Mouse (Mus musculus) spleen, adult 2 months (tissue): ENCODE data around the gene Slc22a23. TPM values are rescaled to one million over a fixed set of nuclear protein-coding genes. Genes with fewer than 3 reads are reported as not detected.

ENCODE experiments used
- DNase-seq, 2 experiments: peaks; one replicate each; pipeline versions ENCODE4 v3.0.0 to v3.0.0-alpha.2; 2012 to 2021; ENCODE audit warnings: low spot score in 2 of 2, low read depth in 1 of 2
- H3K27ac ChIP-seq: fragments of 200-500 bp; 2 replicates; pipeline ENCODE4 v1.5.1; 2012; ENCODE audit warnings: low read length, inconsistent platforms; ENCODE audit not compliant: insufficient read depth
- H3K27me3 ChIP-seq: fragments of 200-500 bp; 2 replicates; pipeline ENCODE4 v1.6.1; 2012; ENCODE audit warnings: mild to moderate bottlenecking, moderate library complexity, low read length, inconsistent platforms; ENCODE audit not compliant: control insufficient read depth, insufficient read depth
- H3K36me3 ChIP-seq: fragments of 200-500 bp; 2 replicates; pipeline ENCODE4 v1.6.1; 2012; ENCODE audit warnings: mild to moderate bottlenecking, low read length, inconsistent platforms; ENCODE audit not compliant: control insufficient read depth, insufficient read depth
- H3K4me1 ChIP-seq: fragments of 200-500 bp; 2 replicates; pipeline ENCODE4 v1.6.1; 2011; ENCODE audit warnings: inconsistent platforms; ENCODE audit not compliant: control insufficient read depth, insufficient read depth, insufficient read length
- H3K4me3 ChIP-seq: fragments of 200-500 bp; 2 replicates; pipeline ENCODE4 v1.5.1; 2011; ENCODE audit warnings: mild to moderate bottlenecking, inconsistent platforms; ENCODE audit not compliant: insufficient read depth, insufficient read length; ENCODE audit errors: extremely low read depth
- CTCF ChIP-seq: fragments of 200-500 bp; IDR thresholded peaks from 2 replicates; pipeline ENCODE4 v1.5.1; 2011; ENCODE audit warnings: mild to moderate bottlenecking, inconsistent platforms; ENCODE audit not compliant: insufficient read depth, insufficient read length, insufficient replicate concordance; ENCODE audit errors: extremely low read depth
- POLR2A ChIP-seq: fragments of 200-500 bp; IDR thresholded peaks from 2 replicates; pipeline ENCODE4 v1.6.1; 2011; ENCODE audit warnings: low read depth, low read length, inconsistent platforms
- WGBS: fragments of 180-500 bp; shearing (Covaris S2); methylation state at CpG from one replicate; pipeline ENCODE4 v1.1.7; 2018; 5-methylcytosine and 5-hydroxymethylcytosine counted together
- polyA plus RNA-seq: library from polyadenylated mRNA; depleted of rRNA; stranded (reverse); fragments of >200 nt; gene quantifications from 2 replicates; pipeline ENCODE4 v1.2.3, GENCODE M21; 2012

Gene Slc22a23
- polyA plus RNA-seq, 1 experiment = 10.0 TPM

DNA sequence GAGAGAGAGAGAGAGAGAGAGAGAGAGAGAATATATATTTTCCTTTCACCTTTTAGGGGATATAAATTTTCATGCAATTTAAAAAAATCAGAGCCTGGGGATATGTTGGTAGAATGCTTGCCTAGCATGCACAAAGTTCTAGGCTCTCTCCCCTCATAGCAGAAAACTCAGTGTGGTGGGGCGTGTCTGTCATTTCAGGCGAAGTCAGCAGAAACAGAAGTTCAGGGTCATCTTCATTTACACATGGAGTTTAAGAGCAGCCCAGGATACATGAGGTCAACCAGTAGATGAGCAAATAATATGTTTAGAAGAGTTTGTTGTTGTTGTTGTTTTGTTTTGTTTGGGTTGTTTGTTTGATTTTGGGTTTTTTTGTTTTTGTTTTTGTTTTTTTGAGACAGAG lies 33.4 kb downstream of the Slc22a23 start:
- no peak overlapping the region for H3K4me3 ChIP-seq
- no peaks in the 10 kb centered on the region for H3K27me3 ChIP-seq
- H3K36me3 ChIP-seq = no peaks in the 10 kb centered on the region
- WGBS = 77% methylated on average over 2 of the region's 2 CpGs
- no peak overlapping the region for H3K27ac ChIP-seq
- TF ChIP-seq POLR2A (no peak), CTCF (no peak)
- DNase-seq = no peak
- H3K4me1 ChIP-seq = no peaks in the 10 kb centered on the region

- 75% methylated on average over 3 of the region's 3 CpGs for WGBS
- Histone ChIP-seq H3K27ac (no peak overlapping the region), H3K4me3 (no peak overlapping the region), H3K36me3 (no peaks in the 10 kb centered on the region), H3K4me1 (no peaks in the 10 kb centered on the region), H3K27me3 (no peaks in the 10 kb centered on the region)
- TF ChIP-seq CTCF (no peak), POLR2A (no peak)
- no peak for DNase-seq
Observed at GRCm38 (mm10) chr13:34308604-34308927, 36.4 kb downstream of the Slc22a23 start.

- H3K27ac ChIP-seq = no peak overlapping the region
- whole genome bisulfite sequencing = 94% methylated on average over 7 of the region's 7 CpGs
- H3K36me3 ChIP-seq = no peaks in the 10 kb centered on the region
- no peaks in the 10 kb centered on the region for H3K4me1 ChIP-seq
- TF ChIP-seq CTCF (no peak), POLR2A (no peak)
- no peaks in the 10 kb centered on the region for H3K27me3 ChIP-seq
- DNase-seq = no peak
- H3K4me3 ChIP-seq = no peak overlapping the region
Observed at GRCm38 (mm10) chr13:34307696-34308603, 37.0 kb downstream of the Slc22a23 start.

DNA sequence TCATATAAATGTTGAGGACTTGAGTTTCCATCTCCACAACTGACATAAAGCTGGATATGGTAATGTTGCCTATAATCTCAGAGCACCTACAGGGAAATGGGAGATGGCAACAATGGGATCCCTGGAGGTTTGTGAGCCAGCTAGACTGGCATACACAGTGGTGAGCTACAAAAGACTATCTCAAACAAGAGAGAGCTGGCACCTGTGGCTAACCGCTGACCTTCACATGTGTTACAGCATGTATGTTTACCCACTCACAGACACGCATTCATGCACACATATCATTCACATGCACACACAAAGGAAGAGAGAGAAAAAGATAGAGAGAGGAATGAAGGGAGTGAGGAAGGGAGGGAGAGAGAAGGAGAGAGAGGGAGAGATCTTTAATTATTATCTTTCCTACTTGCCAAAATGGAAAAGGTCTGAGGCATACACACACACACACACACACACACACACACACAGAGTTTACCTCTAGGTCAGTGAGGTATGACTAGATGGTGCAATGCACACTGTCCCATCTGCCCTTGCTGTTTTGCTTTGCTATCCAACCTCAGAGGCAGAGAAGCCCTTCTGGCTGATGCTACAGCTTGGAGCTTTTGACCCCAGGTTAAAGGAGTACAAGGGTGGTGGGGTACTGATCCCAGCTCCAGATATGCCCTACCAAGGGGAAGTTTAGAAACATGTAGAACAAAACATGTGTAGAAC lies 38.9 kb downstream of the Slc22a23 start:
- Histone ChIP-seq H3K4me1 (no peaks in the 10 kb centered on the region), H3K36me3 (no peaks in the 10 kb centered on the region; the same call in 1 of the 2 replicates), H3K4me3 (no peak overlapping the region), H3K27ac (no peak overlapping the region), H3K27me3 (no peaks in the 10 kb centered on the region)
- no peak for DNase-seq
- TF ChIP-seq CTCF = no peak
- no peak for TF ChIP-seq POLR2A
- WGBS = 94% methylated on average over 2 of the region's 2 CpGs

GRCm38 (mm10) chr13:34304896-34305295 lies 40.1 kb downstream of the Slc22a23 start:
- 98% methylated on average over 3 of the region's 3 CpGs for WGBS
- Histone ChIP-seq H3K36me3 (no peaks in the 10 kb centered on the region; the same call in 1 of the 2 replicates), H3K4me3 (no peak overlapping the region), H3K4me1 (no peaks in the 10 kb centered on the region), H3K27ac (no peak overlapping the region), H3K27me3 (no peaks in the 10 kb centered on the region)
- no peak for DNase-seq
- TF ChIP-seq CTCF (no peak), POLR2A (no peak)

DNA sequence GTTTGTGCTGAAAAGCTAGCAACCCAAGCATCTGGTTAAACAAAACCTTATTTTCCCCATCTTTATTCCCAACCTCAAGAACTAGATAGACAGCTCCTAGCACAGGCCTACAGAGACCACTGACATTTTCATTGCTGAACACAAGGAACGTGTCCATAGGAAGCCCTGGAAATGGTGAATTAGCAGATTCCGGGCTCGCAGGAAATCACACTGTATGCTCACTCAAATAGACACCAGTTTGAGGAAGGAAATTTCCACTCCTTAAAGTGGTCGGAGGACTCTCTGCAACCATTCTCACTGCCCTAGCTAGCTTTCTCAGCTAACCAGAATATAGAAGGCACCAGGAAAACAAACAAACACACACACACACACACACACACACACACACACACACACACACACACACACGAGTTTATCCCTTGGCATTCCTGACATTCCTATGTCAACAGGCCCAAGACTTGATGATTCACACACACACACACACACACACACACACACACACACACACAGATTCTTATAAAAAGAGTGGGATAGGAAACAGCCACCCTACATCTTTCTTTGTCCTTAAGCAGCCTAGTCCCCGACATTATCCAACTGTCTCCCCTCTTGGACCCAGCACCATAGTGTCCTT lies 41.5 kb downstream of the Slc22a23 start:
- H3K4me3 ChIP-seq = no peak overlapping the region
- DNase-seq = no peak
- 57% methylated on average over 6 of the region's 6 CpGs for WGBS
- H3K36me3 ChIP-seq = no peaks in the 10 kb centered on the region; the same call in 1 of the 2 replicates
- TF ChIP-seq POLR2A (no peak), CTCF (no peak)
- H3K27me3 ChIP-seq = no peaks in the 10 kb centered on the region
- H3K4me1 ChIP-seq = no peaks in the 10 kb centered on the region
- no peak overlapping the region for H3K27ac ChIP-seq
